Mouse (Mus musculus): ENCODE results near the gene N4bp2l2. TPM values are rescaled to one million over a fixed set of nuclear protein-coding genes. Genes with fewer than 3 reads are reported as not detected.

N4bp2l2 gene
- polyA plus RNA-seq, 1 experiment from 2014 or later, result 45.0 TPM

GRCm38 (mm10) chr5:150611136-150611535, 54.8 kb downstream of the N4bp2l2 start:
- Histone ChIP-seq H3K9me3 (ENCODE audit: control insufficient read depth, low read length) (no peaks in the 10 kb centered on the region), H3K9ac (ENCODE audit: low read depth, low read length) (no peak overlapping the region), H3K4me3 (ENCODE audit: low read depth, low read length) (no peak overlapping the region), H3K27me3 (ENCODE audit: control insufficient read depth, insufficient read depth, low read length) (no peaks in the 10 kb centered on the region), H3K4me2 (replicated peaks; ENCODE audit: low read depth, low read length) (no peak overlapping the region), H3K4me1 (replicated peaks; ENCODE audit: control insufficient read depth, insufficient read depth, low read length) (no peaks in the 10 kb centered on the region), H3K27ac (ENCODE audit: low read depth, low read length) (no peak overlapping the region), H3K36me3 (ENCODE audit: control insufficient read depth, insufficient read depth, low read length) (no peaks in the 10 kb centered on the region)
- ATAC-seq (ENCODE audit: low FRiP score) (no peak), DNase-seq (ENCODE audit: low spot score) (no peak)
- WGBS, result 80% methylated on average over 1 of the region's 1 CpGs

DNA sequence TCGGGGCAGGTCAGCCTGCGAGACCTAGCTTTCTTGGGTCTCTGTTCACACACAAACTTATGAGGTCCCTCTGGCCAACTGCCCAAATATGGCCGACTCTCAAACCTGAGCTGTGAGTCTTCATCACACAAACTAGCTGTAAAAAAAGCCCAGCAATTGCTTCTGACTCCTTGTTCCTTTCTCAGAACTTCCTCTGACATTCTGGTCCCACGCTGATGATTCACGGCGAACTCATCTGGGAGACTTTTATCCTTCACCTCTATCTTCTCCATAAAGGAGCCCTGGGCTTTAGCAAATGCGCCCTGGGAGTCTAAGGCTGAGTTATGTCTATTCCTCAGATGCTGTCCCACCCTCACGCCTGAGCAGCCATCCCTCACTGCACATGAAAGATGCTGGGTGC, 58.4 kb downstream of the N4bp2l2 start:
- ATAC-seq (ENCODE audit: low FRiP score) (no peak), DNase-seq (ENCODE audit: low spot score) (no peak)
- Histone ChIP-seq H3K27ac (ENCODE audit: low read depth, low read length) (no peak overlapping the region), H3K27me3 (ENCODE audit: control insufficient read depth, insufficient read depth, low read length) (no peaks in the 10 kb centered on the region), H3K4me2 (replicated peaks; ENCODE audit: low read depth, low read length) (no peak overlapping the region), H3K4me3 (ENCODE audit: low read depth, low read length) (no peak overlapping the region), H3K9me3 (ENCODE audit: control insufficient read depth, low read length) (no peaks in the 10 kb centered on the region), H3K9ac (ENCODE audit: low read depth, low read length) (no peak overlapping the region), H3K4me1 (replicated peaks; ENCODE audit: control insufficient read depth, insufficient read depth, low read length) (no peaks in the 10 kb centered on the region), H3K36me3 (ENCODE audit: control insufficient read depth, insufficient read depth, low read length) (no peaks in the 10 kb centered on the region)
- WGBS, result 91% methylated on average over 8 of the region's 8 CpGs

GRCm38 (mm10) chr5:150606131-150606530, 59.9 kb downstream of the N4bp2l2 start:
- Histone ChIP-seq H3K4me2 (replicated peaks; ENCODE audit: low read depth, low read length) (no peak overlapping the region), H3K27me3 (ENCODE audit: control insufficient read depth, insufficient read depth, low read length) (no peaks in the 10 kb centered on the region), H3K9me3 (ENCODE audit: control insufficient read depth, low read length) (no peaks in the 10 kb centered on the region), H3K9ac (ENCODE audit: low read depth, low read length) (no peak overlapping the region), H3K4me3 (ENCODE audit: low read depth, low read length) (no peak overlapping the region), H3K36me3 (ENCODE audit: control insufficient read depth, insufficient read depth, low read length) (no peaks in the 10 kb centered on the region), H3K27ac (ENCODE audit: low read depth, low read length) (no peak overlapping the region), H3K4me1 (replicated peaks; ENCODE audit: control insufficient read depth, insufficient read depth, low read length) (no peaks in the 10 kb centered on the region)
- 95% methylated on average over 6 of the region's 6 CpGs for WGBS
- ATAC-seq (ENCODE audit: low FRiP score) (no peak), DNase-seq (ENCODE audit: low spot score) (no peak)

DNA sequence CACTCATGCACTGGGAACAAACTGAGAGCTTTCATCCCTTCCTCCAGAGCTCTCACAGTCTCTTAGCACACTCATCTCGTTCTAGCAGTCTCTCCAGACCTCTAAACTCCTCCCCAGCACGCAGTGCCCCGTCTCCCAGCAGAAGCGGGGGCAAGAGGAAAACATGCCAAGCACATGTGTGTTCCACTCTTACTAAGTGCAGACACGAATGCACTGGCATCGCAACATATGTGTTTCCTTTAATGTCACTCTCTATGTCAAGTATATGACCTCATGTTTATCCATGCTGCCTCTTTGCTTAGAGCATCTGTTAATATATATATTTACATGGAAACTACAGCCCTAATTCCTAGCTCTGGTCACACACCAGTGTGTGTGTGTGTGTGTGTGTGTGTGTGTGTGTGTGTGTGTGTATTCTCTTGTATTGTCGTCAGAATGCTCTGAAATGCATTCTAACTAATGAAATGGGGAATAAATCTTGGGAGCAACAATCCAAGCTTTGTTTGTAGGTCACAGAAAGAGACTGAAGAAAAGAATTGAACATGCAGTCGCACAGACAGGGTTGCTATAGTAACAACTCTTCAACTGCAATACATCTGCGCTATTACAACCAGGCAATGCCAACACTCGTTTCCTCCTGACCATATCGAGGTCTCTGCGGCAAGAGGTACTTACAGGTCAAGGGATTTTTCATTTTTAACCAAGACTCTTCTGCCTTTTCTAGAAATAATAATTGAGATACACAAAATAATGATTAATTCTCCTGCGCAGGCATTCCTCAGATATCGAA, 64.3 kb downstream of the N4bp2l2 start:
- no peak overlapping the region for H3K9ac ChIP-seq (ENCODE audit: low read depth, low read length)
- DNase-seq (ENCODE audit: low spot score) (peak; percentile 12), ATAC-seq (ENCODE audit: low FRiP score) (peak; percentile 72)
- H3K4me3 ChIP-seq (ENCODE audit: low read depth, low read length), result no peak overlapping the region
- H3K4me1 ChIP-seq (replicated peaks; ENCODE audit: control insufficient read depth, insufficient read depth, low read length), result no peaks in the 10 kb centered on the region
- 76% methylated on average over 14 of the region's 14 CpGs for WGBS
- H3K9me3 ChIP-seq (ENCODE audit: control insufficient read depth, low read length), result no peaks in the 10 kb centered on the region
- H3K36me3 ChIP-seq (ENCODE audit: control insufficient read depth, insufficient read depth, low read length), result no peaks in the 10 kb centered on the region
- H3K27me3 ChIP-seq (ENCODE audit: control insufficient read depth, insufficient read depth, low read length), result no peaks in the 10 kb centered on the region
- no peak overlapping the region for H3K27ac ChIP-seq (ENCODE audit: low read depth, low read length)
- no peak overlapping the region for H3K4me2 ChIP-seq (replicated peaks; ENCODE audit: low read depth, low read length)

DNA sequence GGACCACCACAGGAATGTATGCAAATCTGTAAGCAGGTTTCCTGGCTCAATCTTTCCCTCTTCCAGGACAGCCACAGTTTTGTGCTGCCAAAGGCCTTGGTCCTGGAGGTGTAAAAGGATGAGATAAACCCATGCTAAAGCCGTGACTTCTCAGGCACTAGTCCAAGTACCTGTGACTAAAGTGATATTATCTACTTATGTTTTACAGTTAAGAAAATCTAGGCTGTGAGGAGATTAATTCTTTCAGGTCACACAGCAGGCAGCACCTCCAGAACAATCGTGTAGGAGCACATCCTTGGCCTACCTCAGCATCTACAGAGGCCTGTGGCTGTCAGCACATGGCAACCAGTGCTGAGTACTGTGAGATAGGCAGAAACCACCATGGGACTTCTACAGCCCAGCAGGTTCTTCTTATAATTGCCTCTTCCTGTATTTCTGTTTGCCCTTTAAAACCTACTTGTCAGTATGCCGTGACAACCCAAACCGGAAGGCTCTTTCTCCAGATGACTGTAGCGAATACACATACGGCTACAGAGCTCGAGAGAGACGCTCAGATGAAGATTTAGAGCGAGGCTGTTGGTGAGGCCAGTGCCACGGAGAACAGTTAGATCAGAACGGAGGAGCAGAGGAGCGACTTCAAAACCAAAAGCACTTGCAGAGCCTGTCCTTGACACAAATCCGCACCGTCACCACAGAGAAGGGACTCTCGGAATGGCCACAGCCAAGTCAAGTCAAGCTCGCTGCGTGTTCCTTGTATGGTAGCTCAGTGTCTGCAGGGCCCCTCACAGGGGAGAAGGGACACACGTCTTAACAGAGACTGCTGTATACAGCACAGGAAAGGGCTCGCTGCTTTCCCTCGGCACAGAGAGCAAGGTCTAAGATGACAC, 65.2 kb downstream of the N4bp2l2 start:
- 0 out of 2 replicates have a peak, but pooled peaks have one; percentile 8 for ATAC-seq (ENCODE audit: low FRiP score)
- no peak for DNase-seq (ENCODE audit: low spot score)

DNA sequence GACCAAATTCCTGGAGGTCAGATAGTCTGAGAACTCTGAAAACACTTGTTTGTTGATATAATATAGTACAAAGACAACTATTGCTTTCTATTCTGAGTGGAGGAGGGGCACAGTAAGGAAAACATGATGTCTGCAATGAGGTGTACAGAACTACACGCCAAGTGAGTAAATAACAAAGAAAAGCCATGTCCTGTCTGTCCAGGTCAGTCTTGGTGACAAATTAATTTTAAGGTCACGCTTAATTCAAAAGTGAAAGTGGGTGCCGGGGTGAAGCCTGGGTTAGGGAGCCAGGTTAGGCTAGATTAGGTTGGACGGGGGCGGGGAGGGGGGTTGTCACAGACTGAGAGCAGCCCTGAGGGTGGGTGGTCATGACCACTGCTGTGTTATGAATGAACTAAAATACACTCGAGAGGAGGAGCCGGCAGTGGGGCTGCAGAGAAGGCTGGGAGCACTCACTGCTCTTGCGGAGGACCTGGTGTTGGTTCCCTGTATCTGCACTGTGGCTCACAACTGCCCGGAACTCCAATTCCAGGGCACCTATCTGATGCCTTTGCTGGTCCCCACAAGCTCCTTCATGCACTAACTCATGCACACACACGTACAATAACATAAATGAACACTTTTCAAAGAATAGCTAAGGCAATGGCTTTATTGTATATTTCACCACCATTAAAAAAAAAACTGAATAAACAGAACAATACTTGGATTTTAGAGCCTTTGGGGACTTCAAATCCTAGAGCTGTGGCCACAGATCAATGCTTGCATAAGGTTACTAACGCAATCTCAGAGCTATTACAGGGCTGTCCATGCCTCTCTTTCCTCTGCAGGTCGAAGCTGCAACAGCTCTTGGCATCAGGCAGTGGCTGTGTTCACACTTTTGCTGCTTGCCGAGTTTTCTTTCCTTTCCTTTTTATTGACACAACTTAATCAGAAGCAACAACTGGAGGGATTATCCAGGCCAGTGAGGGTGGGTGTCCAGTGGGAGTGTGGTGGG, 66.4 kb downstream of the N4bp2l2 start:
- H3K27ac ChIP-seq (ENCODE audit: low read depth, low read length), result no peak overlapping the region
- H3K27me3 ChIP-seq (ENCODE audit: control insufficient read depth, insufficient read depth, low read length), result peaks cover 2% of the 10 kb centered on the region; the same call in 1 of the 2 replicates
- no peaks in the 10 kb centered on the region for H3K9me3 ChIP-seq (ENCODE audit: control insufficient read depth, low read length)
- no peak for DNase-seq (ENCODE audit: low spot score)
- H3K4me3 ChIP-seq (ENCODE audit: low read depth, low read length), result no peak overlapping the region
- H3K9ac ChIP-seq (ENCODE audit: low read depth, low read length), result no peak overlapping the region
- peaks cover 4% of the 10 kb centered on the region; the same call in 1 of the 2 replicates for H3K4me1 ChIP-seq (replicated peaks; ENCODE audit: control insufficient read depth, insufficient read depth, low read length)
- no peak for ATAC-seq (ENCODE audit: low FRiP score)
- 72% methylated on average over 13 of the region's 13 CpGs for WGBS
- H3K4me2 ChIP-seq (replicated peaks; ENCODE audit: low read depth, low read length), result no peak overlapping the region
- H3K36me3 ChIP-seq (ENCODE audit: control insufficient read depth, insufficient read depth, low read length), result no peaks in the 10 kb centered on the region

More for the DNA sequence above, 65.2 kb downstream of the N4bp2l2 start:
- no peaks in the 10 kb centered on the region for H3K36me3 ChIP-seq (ENCODE audit: control insufficient read depth, insufficient read depth, low read length)
- H3K27me3 ChIP-seq (ENCODE audit: control insufficient read depth, insufficient read depth, low read length), result no peaks in the 10 kb centered on the region
- 84% methylated on average over 20 of the region's 20 CpGs for WGBS
- no peak overlapping the region for H3K4me2 ChIP-seq (replicated peaks; ENCODE audit: low read depth, low read length)
- H3K9ac ChIP-seq (ENCODE audit: low read depth, low read length), result no peak overlapping the region
- H3K9me3 ChIP-seq (ENCODE audit: control insufficient read depth, low read length), result no peaks in the 10 kb centered on the region
- no peak overlapping the region for H3K27ac ChIP-seq (ENCODE audit: low read depth, low read length)
- H3K4me3 ChIP-seq (ENCODE audit: low read depth, low read length), result no peak overlapping the region
- H3K4me1 ChIP-seq (replicated peaks; ENCODE audit: control insufficient read depth, insufficient read depth, low read length), result no peaks in the 10 kb centered on the region

GRCm38 (mm10) chr5:150598202-150599119, 67.5 kb downstream of the N4bp2l2 start:
- H3K9me3 ChIP-seq (ENCODE audit: control insufficient read depth, low read length), result no peaks in the 10 kb centered on the region
- H3K4me1 ChIP-seq (replicated peaks; ENCODE audit: control insufficient read depth, insufficient read depth, low read length), result peaks cover 4% of the 10 kb centered on the region; the same call in 1 of the 2 replicates
- no peak overlapping the region for H3K4me2 ChIP-seq (replicated peaks; ENCODE audit: low read depth, low read length)
- no peak overlapping the region for H3K27ac ChIP-seq (ENCODE audit: low read depth, low read length)
- ATAC-seq (ENCODE audit: low FRiP score) (no peak), DNase-seq (ENCODE audit: low spot score) (no peak)
- 70% methylated on average over 21 of the region's 21 CpGs for WGBS
- H3K27me3 ChIP-seq (ENCODE audit: control insufficient read depth, insufficient read depth, low read length), result peaks cover 9% of the 10 kb centered on the region
- no peak overlapping the region for H3K4me3 ChIP-seq (ENCODE audit: low read depth, low read length)
- H3K9ac ChIP-seq (ENCODE audit: low read depth, low read length), result no peak overlapping the region
- H3K36me3 ChIP-seq (ENCODE audit: control insufficient read depth, insufficient read depth, low read length), result no peaks in the 10 kb centered on the region

All from hindbrain, embryonic 11.5 days (tissue).